Mouse (Mus musculus): ENCODE measurements around the gene Dusp27.
A peak's percentile ranks its signal among the peaks of the same experiment; 100 is the strongest.

The Dusp27 gene

DNA sequence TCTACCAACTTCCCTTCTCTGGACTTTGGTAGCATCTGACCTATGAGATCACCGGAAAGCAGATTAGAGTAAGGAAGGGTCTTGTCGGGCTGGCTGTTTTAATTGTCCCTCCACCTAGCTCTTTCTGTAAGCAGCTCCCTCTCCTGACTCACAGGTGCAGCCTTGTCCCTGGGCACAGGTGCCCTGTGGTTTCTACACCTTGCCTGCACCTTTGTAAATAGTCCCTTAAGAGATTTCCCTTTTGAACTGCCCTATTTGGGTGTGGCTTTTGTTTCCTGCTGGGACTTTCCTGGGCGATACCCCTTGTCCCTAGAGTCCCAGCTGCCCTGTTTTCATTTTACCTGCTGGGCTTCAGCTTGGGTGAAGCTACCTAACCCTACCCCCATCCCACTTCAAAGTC lies 33.3 kb downstream of the Dusp27 start:
- no peak for DNase-seq

- DNase-seq, result no peak
These were observed 37.4 kb downstream of the Dusp27 start for GRCm38 (mm10) chr1:166090306-166090705.

DNA sequence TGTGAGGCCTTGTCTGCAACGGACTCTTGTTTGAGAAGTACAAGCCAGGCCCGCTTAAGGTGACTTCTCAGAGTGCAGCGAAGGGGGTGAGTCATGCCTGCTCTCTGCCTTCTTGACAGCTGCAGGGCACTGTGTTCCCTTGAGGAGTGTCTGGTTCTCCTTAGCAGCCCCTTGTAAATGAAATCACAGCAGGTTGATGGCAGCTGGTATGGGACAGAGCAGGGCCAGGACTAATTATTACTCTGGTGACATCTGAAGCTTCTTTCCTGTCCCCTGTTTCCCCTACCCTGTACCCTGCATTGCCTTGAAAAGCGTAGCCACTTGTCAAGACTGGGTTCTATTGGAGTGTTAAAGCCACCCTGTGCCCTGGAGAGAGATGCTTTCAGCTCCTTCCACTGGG lies 38.0 kb downstream of the Dusp27 start:
- no peak for DNase-seq

- DNase-seq, result no peak
These were observed 38.4 kb downstream of the Dusp27 start for GRCm38 (mm10) chr1:166089337-166089736.

DNA sequence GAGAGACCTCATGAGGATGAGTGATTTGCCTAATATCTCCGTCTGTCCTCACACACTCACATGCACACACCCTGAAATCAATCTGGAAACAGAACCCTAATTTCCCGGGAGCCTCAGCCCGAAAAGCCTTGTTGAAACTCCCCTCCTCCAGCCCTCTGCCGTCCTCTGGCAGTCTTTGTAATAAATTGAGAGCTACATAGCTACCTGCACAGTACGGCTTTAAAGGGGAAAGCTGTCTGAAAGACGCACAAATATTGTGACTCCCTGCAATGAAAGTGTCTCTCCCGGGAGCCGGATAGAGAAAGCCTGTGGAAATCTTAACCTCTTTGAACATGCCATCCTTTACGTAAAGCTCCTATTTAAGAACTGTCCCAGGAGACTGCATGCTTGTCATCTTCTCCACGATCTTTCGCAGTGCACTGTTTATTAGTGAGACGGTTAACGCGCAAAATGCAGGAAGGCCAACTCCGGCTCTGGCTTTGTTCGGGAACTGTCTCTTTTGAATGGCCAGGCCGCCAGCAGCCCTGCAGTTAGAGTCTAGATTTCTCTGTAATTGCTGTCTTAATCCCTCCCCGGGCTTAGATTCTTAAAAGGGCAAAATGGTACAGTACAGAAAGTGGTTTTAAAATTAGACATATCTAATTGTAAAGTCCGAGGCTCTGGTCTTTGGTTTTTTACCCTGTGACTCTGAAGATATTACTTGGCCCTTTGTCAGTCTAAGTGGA lies 39.1 kb downstream of the Dusp27 start:
- no peak for DNase-seq

GRCm38 (mm10) chr1:166077052-166077735 lies 50.5 kb downstream of the Dusp27 start:
- no peak for DNase-seq

- no peak for DNase-seq
These were observed 59.8 kb downstream of the Dusp27 start for GRCm38 (mm10) chr1:166067856-166068440.

GRCm38 (mm10) chr1:166063870-166064269 lies 63.9 kb downstream of the Dusp27 start:
- DNase-seq, result no peak

GRCm38 (mm10) chr1:166061532-166061931 lies 66.2 kb downstream of the Dusp27 start:
- no peak for DNase-seq

DNA sequence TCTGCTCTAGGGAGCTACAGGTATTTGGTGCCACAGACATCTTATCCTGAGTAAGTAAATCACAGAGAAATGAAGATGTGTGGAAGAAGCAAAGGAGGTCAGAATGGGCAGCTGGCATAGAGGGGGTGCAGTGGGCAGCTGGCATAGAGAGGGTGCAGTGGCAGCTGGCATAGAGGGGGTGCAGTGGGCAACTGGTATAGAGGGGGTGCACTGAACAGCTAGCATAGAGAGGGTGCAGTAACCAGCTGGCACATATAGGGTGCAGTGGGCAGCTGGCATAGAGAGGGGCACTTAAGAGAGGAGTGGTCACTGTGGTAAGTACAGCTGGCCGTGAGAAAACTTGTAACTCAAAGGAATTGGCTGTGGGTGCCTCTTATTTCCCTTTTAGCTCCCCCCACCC lies 67.3 kb downstream of the Dusp27 start:
- DNase-seq, result no peak

GRCm38 (mm10) chr1:166056098-166056756 lies 71.5 kb downstream of the Dusp27 start:
- DNase-seq, result no peak

GRCm38 (mm10) chr1:166053285-166053955 lies 74.3 kb downstream of the Dusp27 start:
- no peak for DNase-seq

- DNase-seq, result no peak
These were observed 78.5 kb downstream of the Dusp27 start for GRCm38 (mm10) chr1:166049046-166049827.

DNA sequence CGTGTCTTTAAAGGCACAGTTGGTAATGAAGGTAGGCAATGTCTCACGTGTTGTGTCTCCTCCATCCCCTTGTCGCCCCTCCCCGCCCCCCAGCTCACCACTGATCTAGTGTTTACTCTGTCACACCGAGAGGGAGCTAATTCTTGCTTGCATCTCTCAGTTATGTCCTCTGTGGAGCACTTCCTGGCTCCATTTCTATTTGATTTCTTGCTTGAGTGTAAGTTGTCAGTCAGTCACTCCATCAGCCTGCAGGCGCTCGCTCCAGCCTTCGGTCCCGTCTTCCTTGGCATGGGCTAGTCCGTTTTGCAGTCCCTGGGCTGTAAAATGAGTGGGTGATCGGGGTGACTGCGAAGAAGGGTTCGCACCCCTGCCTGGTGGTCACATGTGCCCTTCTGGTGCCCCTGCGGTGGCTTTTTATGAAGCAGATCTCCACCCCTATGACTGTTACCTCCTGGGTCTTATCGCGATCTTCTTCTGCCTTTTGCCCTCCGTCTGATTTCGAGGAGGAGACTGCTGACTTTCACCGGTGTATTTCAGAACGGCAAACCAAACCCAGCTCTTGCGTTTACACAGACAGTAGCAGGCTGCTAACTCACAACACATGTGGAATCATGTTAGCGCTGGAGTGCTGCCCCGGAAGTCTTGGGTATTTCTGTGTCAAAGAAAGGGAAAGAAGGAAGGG lies 79.4 kb downstream of the Dusp27 start:
- DNase-seq, result peak in 1 of 2 experiments; percentile 5

Measured in kidney, postnatal 25 days (tissue).